Mouse (Mus musculus) erythroblast, embryonic 14.5 days (primary cell): ENCODE measurements around the gene Cped1.

ENCODE experiments used
- GATA1 ChIP-seq: IDR thresholded peaks from 2 replicates; pipeline ENCODE4 v1.6.1; 2012; ENCODE audit warnings: low read length, inconsistent platforms, mixed read lengths
- TAL1 ChIP-seq: IDR thresholded peaks from 3 replicates; pipeline ENCODE4 v1.6.1; 2012; ENCODE audit warnings: low read length, inconsistent platforms, mixed read lengths

- TF ChIP-seq GATA1 (no peak), TAL1 (no peak)
These were observed 294.6 kb downstream of the Cped1 start for GRCm38 (mm10) chr6:22280217-22280861.
